Mouse (Mus musculus): Measurements from ENCODE around the gene Fbxo28.
A peak's percentile ranks its signal among the peaks of the same experiment; 100 is the strongest.

DNA sequence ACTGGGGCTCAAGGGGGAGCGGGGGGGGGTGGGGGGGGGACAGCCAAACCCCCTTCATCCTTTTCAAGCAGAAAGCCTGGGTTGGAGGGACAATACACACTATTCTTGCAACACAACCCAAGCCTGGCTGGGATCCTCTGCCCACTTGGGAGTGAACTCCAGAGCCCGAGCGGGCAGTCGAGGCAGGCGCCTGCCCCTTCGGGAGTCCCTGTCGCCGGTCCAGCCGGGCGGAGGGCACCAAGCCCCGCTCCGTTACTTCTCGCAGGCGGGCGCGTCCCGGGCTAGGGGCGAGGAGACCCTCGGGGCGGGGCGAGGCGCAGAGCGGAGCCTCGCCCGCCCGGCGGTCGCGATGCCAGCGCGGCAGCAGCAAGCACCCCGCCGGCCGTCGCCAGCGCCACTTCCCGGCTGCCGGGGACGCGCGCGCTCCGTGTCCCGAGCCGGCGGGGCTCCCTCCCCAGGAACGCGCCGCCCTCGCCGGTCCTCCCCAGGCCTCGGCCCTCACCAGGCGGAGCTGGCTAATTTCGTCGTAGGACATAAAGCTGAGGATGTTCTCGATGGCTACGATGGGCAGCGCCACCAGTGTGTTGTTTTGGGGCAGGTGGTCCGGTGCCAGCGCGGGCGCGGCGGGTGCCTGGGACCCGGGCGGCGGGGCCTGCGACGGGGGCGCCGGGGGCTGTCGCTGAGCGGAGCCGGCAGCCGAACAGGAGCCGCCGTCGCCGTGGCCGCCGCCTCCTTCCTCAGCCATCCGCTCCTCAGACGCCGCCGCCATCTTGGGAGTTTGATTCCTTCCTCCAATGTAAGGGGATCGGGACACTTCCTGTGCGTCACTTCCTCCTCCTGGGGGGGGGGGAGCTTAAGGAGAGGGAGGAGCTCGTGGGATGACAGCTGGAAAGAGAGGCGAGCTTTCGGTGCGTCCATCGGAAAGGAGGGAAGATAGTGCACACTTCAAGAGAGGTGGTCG lies at the start of gene Fbxo28:
- TF ChIP-seq CTCF (IDR thresholded peaks at IDR 0.05; ENCODE audit: borderline replicate concordance, extremely low read depth, insufficient read depth, insufficient read length) (no peak), POLR2A (IDR thresholded peaks at IDR 0.05; ENCODE audit: borderline replicate concordance, extremely low read depth, insufficient read depth, insufficient read length, poor library complexity, severe bottlenecking) (peak; percentile 47; the same call in 1 of the 2 replicates)

Data from brain, embryonic 14.5 days (tissue).